Mouse (Mus musculus) heart, adult 2 months (tissue): ENCODE data around the gene Plxna2. TPM values are rescaled to one million over a fixed set of nuclear protein-coding genes. Genes with fewer than 3 reads are reported as not detected.

Experiments used
- DNase-seq, 2 experiments: peaks; one replicate each; pipeline ENCODE4 v3.0.0; 2021
- H3K27ac ChIP-seq: fragments of 200-600 bp; 2 replicates; pipeline ENCODE4 v1.8.1; 2022
- H3K27me3 ChIP-seq: fragments of 200-500 bp; 2 replicates; pipeline ENCODE4 v1.6.1; 2012; ENCODE audit warnings: mild to moderate bottlenecking, low read length, inconsistent platforms, mixed read lengths; ENCODE audit not compliant: control insufficient read depth, insufficient read depth
- H3K36me3 ChIP-seq: fragments of 200-500 bp; 2 replicates; pipeline ENCODE4 v1.6.1; 2012; ENCODE audit warnings: low read length, inconsistent platforms; ENCODE audit not compliant: control insufficient read depth, insufficient read depth
- H3K4me1 ChIP-seq: fragments of 200-500 bp; 2 replicates; pipeline ENCODE4 v1.6.1; 2011; ENCODE audit warnings: low read length; ENCODE audit not compliant: control insufficient read depth, insufficient read depth
- H3K4me3 ChIP-seq: fragments of 200-600 bp; 2 replicates; pipeline ENCODE4 v1.8.1; 2022
- H3K79me2 ChIP-seq: fragments of 200-500 bp; replicated peaks from 2 replicates; pipeline ENCODE4 v1.6.1; 2012; ENCODE audit warnings: mild to moderate bottlenecking, inconsistent platforms, low read length, moderate library complexity, mixed read lengths; ENCODE audit not compliant: control insufficient read depth, insufficient read depth
- H3K9ac ChIP-seq: fragments of 200-500 bp; 2 replicates; pipeline ENCODE4 v1.6.1; 2012; ENCODE audit warnings: low read depth, mild to moderate bottlenecking, control low read depth, inconsistent platforms, low read length, mixed read lengths
- CTCF ChIP-seq: fragments of 200-600 bp; IDR thresholded peaks from 2 replicates; pipeline ENCODE4 v1.8.1; 2022; ENCODE audit warnings: antibody characterized with exemption, mild to moderate bottlenecking, moderate library complexity
- EP300 ChIP-seq: fragments of 200-500 bp; IDR thresholded peaks from 2 replicates; pipeline ENCODE4 v1.6.1; 2011; ENCODE audit warnings: low read depth, low read length, control low read depth; ENCODE audit not compliant: insufficient read depth
- POLR2A ChIP-seq: fragments of 200-500 bp; IDR thresholded peaks from 2 replicates; pipeline ENCODE4 v1.6.1; 2011; ENCODE audit warnings: mild to moderate bottlenecking, low read depth, low read length, control low read depth; ENCODE audit not compliant: insufficient read depth
- WGBS: fragments of 180-500 bp; shearing (Covaris S2); methylation state at CpG from one replicate; pipeline ENCODE4 v1.1.7; 2018; 5-methylcytosine and 5-hydroxymethylcytosine counted together
- intact Hi-C: fragments of 180-260 bp; cut with DNase I; formaldehyde crosslinking; loops from one replicate; pipeline ENCODE4 v1.15.1; 2025
- polyA plus RNA-seq: library from polyadenylated mRNA; depleted of rRNA; stranded (reverse); fragments of >200 nt; gene quantifications from 2 replicates; pipeline ENCODE4 v1.2.3, GENCODE M21; 2012
- total RNA-seq, 2 experiments: library from RNA; stranded (reverse); gene quantifications; 2 replicates each; pipeline ENCODE4 v1.2.3; 2021

Gene Plxna2
- total and polyA plus RNA-seq, 3 experiments: 9.8 to 30.6 (median 22.6) TPM

GRCm38 (mm10) chr1:194643930-194644329, 25.9 kb downstream of the Plxna2 start:
- no peak overlapping the region for H3K9ac ChIP-seq
- peaks cover 11% of the 10 kb centered on the region for H3K79me2 ChIP-seq
- intact Hi-C loops: loop anchor here (2.0 kb wide), 1 partner anchor 19 kb away; no protein-coding TSS in a partner anchor
- H3K4me3 ChIP-seq: no peak overlapping the region
- H3K27me3 ChIP-seq: no peaks in the 10 kb centered on the region
- TF ChIP-seq POLR2A (no peak), EP300 (no peak), CTCF (no peak)
- peak overlapping the region; percentile 88; the same call in 1 of the 2 replicates for H3K27ac ChIP-seq
- 90% methylated on average over 6 of the region's 6 CpGs for WGBS
- H3K36me3 ChIP-seq: peaks cover 54% of the 10 kb centered on the region
- peaks cover 44% of the 10 kb centered on the region for H3K4me1 ChIP-seq
- DNase-seq: no peak

- Histone ChIP-seq H3K4me1 (peaks cover 41% of the 10 kb centered on the region), H3K9ac (no peak overlapping the region), H3K36me3 (peaks cover 65% of the 10 kb centered on the region), H3K27me3 (no peaks in the 10 kb centered on the region), H3K27ac (peak overlapping the region; percentile 17), H3K79me2 (peaks cover 11% of the 10 kb centered on the region), H3K4me3 (no peak overlapping the region)
- DNase-seq: no peak
- intact Hi-C loops: no loop called here
- WGBS: 51% methylated on average over 1 of the region's 1 CpGs
- TF ChIP-seq CTCF (no peak), EP300 (0 out of 2 replicates have a peak, but pooled peaks have one; percentile 43), POLR2A (peak; percentile 31; the same call in 1 of the 2 replicates)
These were observed 27.9 kb downstream of the Plxna2 start for GRCm38 (mm10) chr1:194645898-194646297.

GRCm38 (mm10) chr1:194650076-194650475, 32.1 kb downstream of the Plxna2 start:
- no peak for TF ChIP-seq POLR2A
- peak; percentile 32; the same call in 1 of the 2 replicates for TF ChIP-seq CTCF
- TF ChIP-seq EP300: no peak
- no peak for DNase-seq
- intact Hi-C loops: no loop called here
- Histone ChIP-seq H3K9ac (no peak overlapping the region), H3K36me3 (peaks cover 66% of the 10 kb centered on the region), H3K4me3 (no peak overlapping the region), H3K79me2 (peaks cover 7% of the 10 kb centered on the region), H3K27me3 (no peaks in the 10 kb centered on the region), H3K27ac (peak overlapping the region; percentile 91), H3K4me1 (peaks cover 19% of the 10 kb centered on the region)
- WGBS: 66% methylated on average over 1 of the region's 1 CpGs

GRCm38 (mm10) chr1:194650566-194650965, 32.5 kb downstream of the Plxna2 start:
- Histone ChIP-seq H3K9ac (no peak overlapping the region), H3K79me2 (peaks cover 6% of the 10 kb centered on the region), H3K4me3 (no peak overlapping the region), H3K27ac (peak overlapping the region; percentile 91), H3K27me3 (no peaks in the 10 kb centered on the region), H3K36me3 (peaks cover 62% of the 10 kb centered on the region), H3K4me1 (peaks cover 18% of the 10 kb centered on the region)
- TF ChIP-seq EP300 (no peak), POLR2A (no peak), CTCF (no peak)
- intact Hi-C loops: no loop called here
- 92% methylated on average over 2 of the region's 2 CpGs for WGBS
- DNase-seq: no peak

DNA sequence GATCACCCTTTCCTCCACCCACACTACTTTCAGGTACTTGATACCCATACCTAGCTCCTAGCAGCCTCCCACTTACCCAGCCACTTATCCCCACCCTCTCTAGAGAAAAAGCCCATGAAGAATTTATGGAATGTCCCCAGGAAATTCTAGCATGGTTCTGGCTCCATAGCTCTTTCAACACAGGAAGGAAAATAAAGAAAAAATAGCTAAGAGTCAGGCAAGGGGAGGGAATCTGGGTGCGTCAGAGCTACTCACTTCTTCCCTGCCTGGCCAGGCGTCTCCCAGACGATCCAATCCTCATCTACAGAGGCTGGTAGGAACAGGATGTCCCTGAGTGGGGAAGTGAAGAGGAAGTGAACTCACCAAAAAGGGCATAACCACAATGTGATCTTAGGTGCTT, 34.0 kb downstream of the Plxna2 start:
- WGBS: 21% methylated on average over 3 of the region's 3 CpGs
- H3K4me1 ChIP-seq: peaks cover 20% of the 10 kb centered on the region
- H3K27ac ChIP-seq: peak overlapping the region; percentile 91
- no peaks in the 10 kb centered on the region for H3K27me3 ChIP-seq
- H3K79me2 ChIP-seq: peaks cover 6% of the 10 kb centered on the region
- TF ChIP-seq EP300 (peak; percentile 92), POLR2A (no peak), CTCF (no peak)
- peaks cover 54% of the 10 kb centered on the region for H3K36me3 ChIP-seq
- H3K4me3 ChIP-seq: no peak overlapping the region
- intact Hi-C loops: loop anchor here (2.0 kb wide), 1 partner anchor 31 kb away; no protein-coding TSS in a partner anchor
- H3K9ac ChIP-seq: no peak overlapping the region
- peak in 1 of 2 experiments; percentile 70 for DNase-seq

GRCm38 (mm10) chr1:194658459-194659160, 40.6 kb downstream of the Plxna2 start:
- TF ChIP-seq EP300 (0 out of 2 replicates have a peak, but pooled peaks have one; percentile 39), POLR2A (0 out of 2 replicates have a peak, but pooled peaks have one; percentile 30), CTCF (peak; percentile 55)
- Histone ChIP-seq H3K27ac (peak overlapping the region; percentile 86), H3K79me2 (peaks cover 2% of the 10 kb centered on the region), H3K36me3 (peaks cover 57% of the 10 kb centered on the region), H3K4me1 (peaks cover 34% of the 10 kb centered on the region), H3K9ac (no peak overlapping the region), H3K4me3 (no peak overlapping the region), H3K27me3 (no peaks in the 10 kb centered on the region)
- intact Hi-C loops: no loop called here
- WGBS: 10% methylated on average over 1 of the region's 1 CpGs
- DNase-seq: peak in 1 of 2 experiments; percentile 53
